ENCODE assay signal across 23 mouse cellular contexts in the genomic region with DNA sequence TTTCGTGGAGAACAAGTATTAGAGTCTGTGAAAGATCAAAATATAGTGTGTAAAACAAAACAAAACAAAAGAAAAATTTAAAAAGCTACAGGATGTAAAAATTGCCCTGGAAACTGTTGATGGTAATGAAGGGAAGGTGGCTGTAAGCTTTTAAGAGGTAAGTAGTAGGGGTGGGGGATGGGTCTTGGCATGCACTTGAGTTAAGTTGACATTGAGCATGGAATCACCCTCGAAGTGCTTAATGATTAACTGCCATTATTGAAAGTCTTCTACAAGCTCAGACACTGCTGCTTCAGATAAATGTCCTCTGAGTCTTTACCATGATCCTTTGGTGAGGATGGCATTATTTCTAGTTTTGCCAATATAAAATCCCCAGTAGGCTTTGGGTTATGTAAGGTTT. TPM values are rescaled to one million over a fixed set of nuclear protein-coding genes. Genes with fewer than 3 reads are reported as not detected.
DNase-seq lines count a peak whose midpoint lies in the region; ATAC-seq and TF ChIP-seq lines count a peak whose summit lies in the region.
"Had no signal": no experiment of that assay in that cellular context is flagged by ENCODE, and none has a peak within 500 bp of the region (broad histone marks: within the 10 kb centered on the region; RNA-seq: fewer than 3 reads in every experiment).

No protein-coding gene starts in this region.

- peak; percentile 45 for DNase-seq in kidney, adult 11 months
- peak; percentile 22 for DNase-seq in lung, embryonic 14.5 days
- no peak for DNase-seq in lung, postnatal 10 days
- DNase-seq in kidney, adult 9 months: peak; percentile 71
- peak; percentile 7 for DNase-seq in yolk sac, embryonic 10.5 days (ENCODE audit: low spot score)
- DNase-seq in adrenal gland, postnatal 4 days (ENCODE audit: low spot score in 2 of 2): no peak
- DNase-seq: adrenal gland, adult 8-10 months; B cell, adult 2 months; cerebellum, adult 9-10 months; gastrocnemius, postnatal 14 days; heart, adult 18-20 months; layer of hippocampus, adult 9-11 months; thymus, postnatal 36 days had no signal

- H3K27me3 ChIP-seq in kidney, embryonic 16.5 days (ENCODE audit: insufficient read depth, low read length): peaks cover 9% of the 10 kb centered on the region; the same call in 1 of the 2 replicates
- H3K27me3 ChIP-seq in lung, embryonic 14.5 days (ENCODE audit: insufficient read depth, low read length): no peaks in the 10 kb centered on the region
- H3K27me3 ChIP-seq: midbrain, embryonic 15.5 days; neural tube, embryonic 15.5 days had no signal

- peaks cover 11% of the 10 kb centered on the region; the same call in 1 of the 2 replicates for H3K36me3 ChIP-seq in kidney, embryonic 16.5 days (ENCODE audit: insufficient read depth, low read length)
- peaks cover 27% of the 10 kb centered on the region for H3K36me3 ChIP-seq in lung, embryonic 14.5 days (ENCODE audit: insufficient read depth)
- H3K36me3 ChIP-seq: hindbrain, embryonic 13.5 days; lung, embryonic 15.5 days; midbrain, embryonic 15.5 days; neural tube, embryonic 15.5 days had no signal

- H3K9ac ChIP-seq in kidney, embryonic 16.5 days (replicated peaks; ENCODE audit: low read length): no peak overlapping the region
- no peak overlapping the region for H3K9ac ChIP-seq in lung, embryonic 14.5 days
- H3K9ac ChIP-seq: forebrain, embryonic 12.5 days; heart, embryonic 13.5 days; hindbrain, embryonic 13.5 days; limb, embryonic 13.5 days; lung, embryonic 15.5 days; midbrain, embryonic 15.5 days; neural tube, embryonic 15.5 days had no signal

- no peak for TF ChIP-seq CTCF in lung, embryonic 14.5 days (IDR thresholded peaks at IDR 0.05; ENCODE audit: low read depth)

- WGBS in kidney, embryonic 16.5 days: 54% methylated on average over 2 of the region's 2 CpGs
- WGBS in lung, embryonic 14.5 days: 58% methylated on average over 2 of the region's 2 CpGs

- no peak overlapping the region for H3K4me2 ChIP-seq in kidney, embryonic 16.5 days (replicated peaks; ENCODE audit: low read depth, low read length)
- no peak overlapping the region for H3K4me2 ChIP-seq in lung, embryonic 14.5 days
- H3K4me2 ChIP-seq: forebrain, embryonic 12.5 days; heart, embryonic 13.5 days; hindbrain, embryonic 13.5 days; limb, embryonic 13.5 days; lung, embryonic 15.5 days; midbrain, embryonic 15.5 days; neural tube, embryonic 15.5 days had no signal

- no peak for ATAC-seq in kidney, embryonic 16.5 days (ENCODE audit: low FRiP score, low TSS enrichment)
- ATAC-seq in lung, embryonic 14.5 days (ENCODE audit: insufficient read depth): no peak
- ATAC-seq: midbrain, embryonic 15.5 days had no signal

- H3K4me1 ChIP-seq in kidney, embryonic 16.5 days (ENCODE audit: insufficient read depth, low read length): 0 out of 2 replicates have a peak, but pooled peaks cover 4% of the 10 kb centered on the region
- H3K4me1 ChIP-seq in lung, embryonic 14.5 days (ENCODE audit: insufficient read depth): no peaks in the 10 kb centered on the region
- H3K4me1 ChIP-seq: embryonic facial prominence, embryonic 10.5 days had no signal

- H3K9me3 ChIP-seq in kidney, embryonic 16.5 days (ENCODE audit: low read length): no peaks in the 10 kb centered on the region
- no peaks in the 10 kb centered on the region for H3K9me3 ChIP-seq in lung, embryonic 14.5 days (ENCODE audit: low read depth, low read length)
- H3K9me3 ChIP-seq: embryonic facial prominence, embryonic 10.5 days; forebrain, embryonic 12.5 days; heart, embryonic 13.5 days; hindbrain, embryonic 13.5 days; limb, embryonic 13.5 days; lung, embryonic 15.5 days; midbrain, embryonic 15.5 days; neural tube, embryonic 15.5 days had no signal

- H3K4me3 ChIP-seq in kidney, embryonic 16.5 days (ENCODE audit: low read length): no peak overlapping the region
- H3K4me3 ChIP-seq in lung, embryonic 14.5 days (ENCODE audit: low read depth, low read length): no peak overlapping the region
- H3K4me3 ChIP-seq: embryonic facial prominence, embryonic 10.5 days; forebrain, embryonic 12.5 days; heart, embryonic 13.5 days; hindbrain, embryonic 13.5 days; limb, embryonic 13.5 days; lung, embryonic 15.5 days; midbrain, embryonic 15.5 days; myocyte; neural tube, embryonic 15.5 days had no signal

- H3K27ac ChIP-seq in kidney, embryonic 16.5 days (ENCODE audit: low read length): no peak overlapping the region
- H3K27ac ChIP-seq in lung, embryonic 14.5 days (ENCODE audit: low read depth): no peak overlapping the region
- H3K27ac ChIP-seq: embryonic facial prominence, embryonic 10.5 days; forebrain, embryonic 12.5 days; heart, embryonic 13.5 days; hindbrain, embryonic 13.5 days; limb, embryonic 13.5 days; lung, embryonic 15.5 days; midbrain, embryonic 15.5 days; neural tube, embryonic 15.5 days had no signal

RNA-seq across cellular contexts. Expression of a gene that starts 5.4 kb away (rescaled TPM):
- polyA plus RNA-seq in kidney, embryonic 16.5 days (2015; fragmentation: Nextera tagmentation; extraction: Ambion mirVana): 159 and 180 TPM in 2 replicates
- polyA plus RNA-seq in lung, embryonic 14.5 days (2014; fragmentation: Nextera tagmentation; extraction: Ambion mirVana): 183 TPM in 2 replicates
- total RNA-seq in adrenal gland, postnatal 4 days (2021): 100 to 1,000 TPM; 250 to 275 TPM

Comparison
In these comparisons a context has a peak if more than half of its experiments do, and no peak if none do; other contexts are left out.
1. DNase-seq: peak in kidney, adult 11 months (single experiment), lung, embryonic 14.5 days (single experiment), kidney, adult 9 months (single experiment) and yolk sac, embryonic 10.5 days (single experiment); none in lung, postnatal 10 days (single experiment) and adrenal gland, postnatal 4 days (0 of 2).